Mouse (Mus musculus) gastrocnemius, postnatal 14 days (tissue): ENCODE results near the gene Sncg. TPM values are rescaled to one million over a fixed set of nuclear protein-coding genes. Genes with fewer than 3 reads are reported as not detected.
A peak's percentile ranks its signal among the peaks of the same experiment; 100 is the strongest.
"Not testable (repeated sequence)": the region's sequence is repeated elsewhere in the genome, so short reads cannot be mapped to it uniquely, and the experiment has no call there.

Experiments
- DNase-seq: peaks from one replicate; pipeline ENCODE4 v3.0.0; 2021; ENCODE audit warnings: mixed read lengths
- intact Hi-C: fragments of 180-260 bp; cut with DNase I; formaldehyde crosslinking; loops from one replicate; pipeline ENCODE4 v1.15.1; 2025; ENCODE audit warnings: low total_unique reads
- total RNA-seq, 2 experiments: library from RNA; stranded (reverse); gene quantifications; 2 replicates each; pipeline ENCODE4 v1.2.3; 2021

The Sncg gene
- total RNA-seq, 2 experiments from 2014 or later, result 3.0 to 9.9 TPM

DNA sequence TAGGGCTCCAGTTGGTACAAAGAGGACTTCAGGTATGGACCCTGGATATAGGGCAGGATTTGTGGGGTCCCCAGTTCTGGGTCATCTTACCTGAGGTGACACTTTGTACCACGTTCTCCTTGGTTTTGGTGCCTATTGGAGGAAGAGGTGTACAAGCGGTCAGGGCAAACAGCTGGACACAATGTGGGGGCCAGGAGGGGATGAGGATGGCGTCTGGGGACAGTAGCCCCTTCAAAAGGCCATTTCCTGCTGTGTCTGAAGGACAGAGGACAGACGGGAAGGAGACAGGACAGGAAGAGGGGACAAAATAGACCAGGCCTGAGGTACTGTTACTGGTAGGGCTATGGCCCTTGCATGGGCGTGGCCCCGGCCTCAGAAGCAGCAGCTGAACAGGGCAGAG, 1.0 kb downstream of the Sncg start:
- intact Hi-C loops, result loop anchor here (2.0 kb wide), 1 partner anchor 27 kb away; no protein-coding TSS in a partner anchor
- no peak for DNase-seq

GRCm38 (mm10) chr14:34372646-34373045, 1.9 kb downstream of the Sncg start:
- intact Hi-C loops, result loop anchor here (2.0 kb wide), 1 partner anchor 28 kb away; no protein-coding TSS in a partner anchor
- DNase-seq, result peak; percentile 59

DNA sequence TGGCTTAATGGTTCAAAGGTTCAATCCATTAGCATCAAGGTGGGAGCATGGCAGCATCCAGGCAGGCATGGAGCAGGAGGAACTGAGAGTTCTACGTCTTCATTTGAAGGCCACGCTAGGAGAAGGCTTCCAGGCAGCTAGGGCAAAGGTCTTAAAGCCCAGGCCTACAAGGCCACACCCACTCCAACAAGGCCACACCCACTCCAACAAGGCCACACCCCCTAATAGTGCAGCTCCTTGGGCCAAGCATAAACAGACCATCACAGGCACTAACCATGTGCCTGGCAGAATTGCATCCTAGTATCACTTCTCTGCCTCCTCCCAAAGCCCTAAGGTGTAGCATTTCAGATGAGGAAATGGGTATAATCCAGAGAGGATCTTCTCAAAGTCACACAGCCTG, 2.8 kb downstream of the Sncg start:
- intact Hi-C loops, result loop anchor here (2.0 kb wide), 1 partner anchor 29 kb away; no protein-coding TSS in a partner anchor
- no peak for DNase-seq

GRCm38 (mm10) chr14:34370921-34371320, 3.7 kb downstream of the Sncg start:
- no peak for DNase-seq
- intact Hi-C loops, result no loop called here

DNA sequence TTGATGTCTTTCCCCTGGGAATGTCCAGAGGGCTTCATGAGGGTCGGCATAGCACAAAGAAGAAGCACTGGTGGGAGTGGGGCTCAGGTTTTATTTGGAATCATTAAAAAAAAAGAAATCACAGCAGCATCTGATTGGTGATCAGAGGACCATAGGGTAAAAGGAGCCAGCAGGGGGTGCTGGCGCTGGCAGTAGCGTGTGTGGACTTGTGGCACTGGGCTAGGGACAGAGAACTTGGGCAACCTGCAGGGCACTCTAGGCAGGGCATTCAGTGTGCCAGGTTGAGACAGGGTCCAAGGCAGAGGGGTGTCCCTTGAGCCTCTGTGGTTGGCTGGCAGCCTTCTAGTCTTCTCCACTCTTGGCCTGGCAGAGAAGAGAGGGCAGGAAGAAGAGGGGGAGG, 4.4 kb downstream of the Sncg start:
- DNase-seq, result no peak
- intact Hi-C loops, result no loop called here

DNA sequence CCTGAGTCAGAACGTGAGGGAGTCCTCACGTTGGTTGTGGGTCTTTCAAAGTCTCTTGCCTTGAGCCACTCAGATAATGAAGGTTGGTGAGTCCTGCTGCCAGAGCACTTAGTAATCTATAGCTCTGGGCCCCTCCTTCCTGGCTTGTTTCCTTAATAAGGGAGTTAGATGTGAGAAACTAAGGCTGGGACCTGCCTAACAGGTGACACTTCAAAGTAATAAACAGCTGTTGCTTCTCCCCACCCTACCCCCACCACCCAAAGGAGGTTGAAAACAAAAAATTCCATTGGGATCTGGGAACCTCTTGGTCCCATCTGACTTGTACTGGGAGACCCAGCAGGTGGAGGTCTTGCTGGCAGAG, 9.5 kb downstream of the Sncg start:
- intact Hi-C loops, result no loop called here
- no peak for DNase-seq

GRCm38 (mm10) chr14:34364254-34365146, 10.1 kb downstream of the Sncg start:
- intact Hi-C loops, result loop anchor here (5.0 kb wide), 1 partner anchor 87 kb away; no protein-coding TSS in a partner anchor
- not testable (repeated sequence) for DNase-seq

GRCm38 (mm10) chr14:34363490-34364253, 10.9 kb downstream of the Sncg start:
- DNase-seq, result peak; percentile 84

GRCm38 (mm10) chr14:34362726-34363445, 11.7 kb downstream of the Sncg start:
- intact Hi-C loops, result loop anchor here (5.0 kb wide), 1 partner anchor 86 kb away; no protein-coding TSS in a partner anchor
- peak; percentile 67 for DNase-seq

More at GRCm38 (mm10) chr14:34363490-34364253, 10.9 kb downstream of the Sncg start:
- intact Hi-C loops, result loop anchor here (5.0 kb wide), 1 partner anchor 86 kb away; no protein-coding TSS in a partner anchor

- no peak for DNase-seq
- intact Hi-C loops, result loop anchor here (5.0 kb wide), 1 partner anchor 85 kb away; no protein-coding TSS in a partner anchor
Measured at GRCm38 (mm10) chr14:34362135-34362534, 12.5 kb downstream of the Sncg start.

DNA sequence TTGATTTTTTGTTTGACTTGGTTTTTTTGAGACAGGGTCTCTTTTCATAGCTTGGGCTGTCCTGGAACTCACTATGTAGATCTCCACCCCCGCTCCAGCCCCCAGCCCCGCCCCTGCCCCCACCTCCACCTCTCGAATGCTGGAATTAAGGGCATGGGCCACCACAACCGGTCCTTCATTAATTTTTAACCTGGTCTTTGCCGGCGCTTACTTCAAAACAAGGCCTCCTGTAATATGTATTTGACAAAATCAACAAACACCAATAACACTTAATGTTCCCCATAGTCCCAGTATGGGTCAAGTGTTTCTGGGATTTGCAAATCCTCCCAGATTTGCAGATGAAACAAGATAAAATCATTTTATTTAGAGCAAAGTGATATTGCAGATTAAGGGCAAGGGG, 14.3 kb downstream of the Sncg start:
- intact Hi-C loops, result loop anchor here (5.0 kb wide), 1 partner anchor 83 kb away; no protein-coding TSS in a partner anchor
- DNase-seq, result no peak

DNA sequence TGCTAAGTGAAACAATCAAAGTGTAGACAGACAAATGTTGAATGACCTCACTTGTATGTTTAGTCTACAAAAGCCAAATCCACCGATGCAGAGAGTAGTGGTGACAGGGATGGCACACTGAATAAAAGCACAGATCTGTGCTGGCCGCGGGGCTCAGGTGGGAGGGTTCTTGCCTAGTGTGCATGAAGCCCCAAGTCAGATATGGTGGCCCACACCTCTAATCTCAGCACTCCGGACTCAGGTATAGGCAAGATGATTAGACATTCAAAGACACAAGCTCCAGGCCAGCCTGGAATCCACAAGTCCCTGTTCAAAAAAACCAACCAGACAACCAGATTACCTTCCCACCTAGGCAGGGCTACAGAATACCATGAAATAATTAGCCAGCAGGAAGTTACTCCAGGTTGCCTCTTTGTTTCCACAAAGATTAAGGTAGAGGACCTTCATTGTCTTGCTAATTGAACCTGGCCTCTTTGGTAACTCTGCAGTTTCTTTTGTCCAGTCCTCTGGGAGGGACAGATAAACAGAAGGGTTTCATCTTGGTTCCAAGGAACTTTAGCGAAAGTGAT, 14.8 kb downstream of the Sncg start:
- intact Hi-C loops, result loop anchor here (5.0 kb wide), 1 partner anchor 82 kb away; no protein-coding TSS in a partner anchor
- no peak for DNase-seq

- no peak for DNase-seq
- intact Hi-C loops, result no loop called here
Measured at GRCm38 (mm10) chr14:34357671-34358455, 16.7 kb downstream of the Sncg start.

DNA sequence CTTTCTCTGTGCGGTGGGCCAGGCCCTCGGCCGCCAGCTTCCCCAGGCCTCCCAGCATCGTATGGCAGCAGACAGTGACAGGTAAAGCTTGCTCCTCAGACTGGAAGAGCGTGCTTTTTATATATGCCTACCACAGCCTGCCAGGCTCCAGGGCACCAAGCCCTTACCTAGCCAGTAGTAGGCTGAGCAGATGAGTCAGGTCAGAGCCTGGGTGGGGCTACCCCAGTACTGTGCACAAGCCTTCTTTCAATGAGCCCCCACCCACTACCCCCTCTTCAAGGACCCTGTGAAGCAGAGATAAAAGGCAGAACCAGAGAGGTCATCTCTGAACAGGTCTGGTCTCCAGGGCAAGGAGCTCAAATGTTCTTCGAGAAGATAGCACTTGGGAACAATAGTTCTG, 19.3 kb downstream of the Sncg start, which contains the start of gene Fam25c:
Gene Fam25c (minus strand): TSS at position 133 of the 400 bp plus-strand sequence.
- no peak for DNase-seq
- intact Hi-C loops, result no loop called here

GRCm38 (mm10) chr14:34354456-34354855, 20.1 kb downstream of the Sncg start:
- intact Hi-C loops, result no loop called here
- no peak for DNase-seq

- DNase-seq, result no peak
- intact Hi-C loops, result no loop called here
Measured at GRCm38 (mm10) chr14:34353326-34353725, 21.3 kb downstream of the Sncg start.

DNA sequence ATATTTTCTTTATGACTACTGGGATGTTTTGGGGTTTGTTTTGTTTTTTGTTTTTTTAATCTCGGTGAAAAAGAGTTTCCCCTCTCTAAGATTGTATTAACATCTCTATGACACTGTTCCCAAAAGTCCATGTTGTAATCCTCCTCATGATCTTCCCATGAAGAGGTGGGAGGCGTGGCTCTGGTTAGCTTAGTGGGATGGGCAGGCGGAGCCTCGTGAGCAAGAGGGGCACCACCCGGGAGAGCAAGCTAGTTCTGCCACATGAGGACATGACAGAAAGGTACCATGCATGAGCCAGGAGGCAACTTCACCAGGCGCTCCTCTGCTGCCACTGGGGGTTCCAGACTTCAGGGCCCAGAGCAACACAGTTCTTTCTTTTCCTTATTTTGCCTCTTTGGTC, 22.1 kb downstream of the Sncg start:
- intact Hi-C loops, result no loop called here
- DNase-seq, result no peak

GRCm38 (mm10) chr14:34351660-34352059, 22.9 kb downstream of the Sncg start:
- no peak for DNase-seq
- intact Hi-C loops, result no loop called here
